Mouse (Mus musculus) kidney, adult 2 months (tissue): ENCODE results near the gene Ppef2. TPM values are rescaled to one million over a fixed set of nuclear protein-coding genes. Genes with fewer than 3 reads are reported as not detected.

Experiments used
- DNase-seq: peaks from one replicate; pipeline ENCODE4 v3.0.0; 2021
- H3K27ac ChIP-seq: fragments of 200-500 bp; 2 replicates; pipeline ENCODE4 v1.5.1; 2012; ENCODE audit warnings: low read depth, low read length, control low read depth, inconsistent platforms; ENCODE audit not compliant: insufficient read depth
- H3K27me3 ChIP-seq: fragments of 200-500 bp; replicated peaks from 2 replicates; pipeline ENCODE4 v1.6.1; 2012; ENCODE audit warnings: mild to moderate bottlenecking, moderate library complexity, low read length, inconsistent platforms; ENCODE audit not compliant: control insufficient read depth, insufficient read depth
- H3K36me3 ChIP-seq: fragments of 200-500 bp; 2 replicates; pipeline ENCODE4 v1.6.1; 2012; ENCODE audit warnings: mild to moderate bottlenecking, moderate library complexity, low read length, inconsistent platforms; ENCODE audit not compliant: control insufficient read depth, insufficient read depth
- H3K4me1 ChIP-seq: fragments of 200-500 bp; 2 replicates; pipeline ENCODE4 v1.6.1; 2011; ENCODE audit warnings: low read length; ENCODE audit not compliant: control insufficient read depth, insufficient read depth
- H3K4me3 ChIP-seq: fragments of 200-500 bp; 2 replicates; pipeline ENCODE4 v1.5.1; 2011; ENCODE audit warnings: mild to moderate bottlenecking, low read depth, low read length, control low read depth; ENCODE audit not compliant: insufficient read depth
- CTCF ChIP-seq: fragments of 200-500 bp; conservative IDR thresholded peaks from 2 replicates; pipeline ENCODE4 v1.5.1; 2011; ENCODE audit warnings: low read depth, mild to moderate bottlenecking, control low read depth, low read length, moderate library complexity, mixed read lengths; ENCODE audit not compliant: insufficient read depth, insufficient read length
- POLR2A ChIP-seq: fragments of 200-500 bp; IDR thresholded peaks from one replicate; pipeline ENCODE4 v1.6.1; 2011; ENCODE audit warnings: low read depth, low read length, control low read depth
- WGBS: fragments of 180-500 bp; shearing (Covaris S2); methylation state at CpG from one replicate; pipeline ENCODE4 v1.1.7; 2018; 5-methylcytosine and 5-hydroxymethylcytosine counted together
- polyA plus RNA-seq: library from polyadenylated mRNA; depleted of rRNA; stranded (reverse); fragments of >200 nt; gene quantifications from 2 replicates; pipeline ENCODE4 v1.2.3, GENCODE M21; 2012

The Ppef2 gene
- polyA plus RNA-seq, 1 experiment, result 0.45 TPM

DNA sequence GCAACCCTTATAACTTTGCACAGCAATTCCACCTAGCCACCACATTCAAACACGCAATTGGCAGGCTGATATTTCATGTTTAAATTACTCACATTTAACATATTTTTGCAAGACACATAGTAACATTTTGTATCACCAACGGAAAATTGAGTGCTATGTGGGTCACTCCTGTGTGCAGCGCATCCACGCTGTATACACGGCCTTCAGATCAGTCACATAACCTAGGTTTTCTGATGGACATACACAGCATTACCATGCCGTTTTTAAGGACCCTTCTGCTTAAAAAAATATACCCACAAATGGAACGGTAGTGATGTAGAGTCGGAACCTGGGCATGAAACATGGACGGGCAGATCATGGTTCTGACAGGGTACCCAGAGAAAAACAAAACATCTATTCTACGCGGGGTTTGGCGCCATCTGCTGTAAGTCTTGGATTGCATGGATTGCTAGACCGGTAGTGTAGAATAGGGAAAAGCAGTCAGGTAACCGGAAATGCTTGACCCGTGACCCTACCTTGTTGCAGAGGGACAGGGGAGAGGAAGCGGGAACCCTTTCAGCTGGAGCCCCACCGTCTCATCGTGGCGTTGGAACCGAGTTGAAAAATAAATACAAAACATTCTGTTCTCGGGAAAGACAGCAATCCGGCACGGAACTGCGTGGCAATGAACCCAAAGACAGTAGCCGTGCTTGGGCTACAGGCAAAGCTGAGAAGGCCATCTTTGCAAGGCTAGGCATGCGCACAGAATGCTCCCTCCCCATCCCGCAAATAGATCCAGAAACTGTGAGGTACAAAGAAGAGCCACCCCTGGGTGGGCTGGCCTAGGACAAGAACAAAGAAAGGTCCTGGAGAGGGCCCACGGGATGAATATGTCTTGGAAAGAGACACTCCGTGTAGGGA is 16.5 kb downstream of the Ppef2 start:
- TF ChIP-seq POLR2A (no peak), CTCF (peak; percentile 86)
- Histone ChIP-seq H3K27me3 (no peaks in the 10 kb centered on the region), H3K4me1 (no peaks in the 10 kb centered on the region), H3K27ac (no peak overlapping the region), H3K4me3 (no peak overlapping the region), H3K36me3 (no peaks in the 10 kb centered on the region)
- peak; percentile 83 for DNase-seq
- 40% methylated on average over 29 of the region's 29 CpGs for WGBS

DNA sequence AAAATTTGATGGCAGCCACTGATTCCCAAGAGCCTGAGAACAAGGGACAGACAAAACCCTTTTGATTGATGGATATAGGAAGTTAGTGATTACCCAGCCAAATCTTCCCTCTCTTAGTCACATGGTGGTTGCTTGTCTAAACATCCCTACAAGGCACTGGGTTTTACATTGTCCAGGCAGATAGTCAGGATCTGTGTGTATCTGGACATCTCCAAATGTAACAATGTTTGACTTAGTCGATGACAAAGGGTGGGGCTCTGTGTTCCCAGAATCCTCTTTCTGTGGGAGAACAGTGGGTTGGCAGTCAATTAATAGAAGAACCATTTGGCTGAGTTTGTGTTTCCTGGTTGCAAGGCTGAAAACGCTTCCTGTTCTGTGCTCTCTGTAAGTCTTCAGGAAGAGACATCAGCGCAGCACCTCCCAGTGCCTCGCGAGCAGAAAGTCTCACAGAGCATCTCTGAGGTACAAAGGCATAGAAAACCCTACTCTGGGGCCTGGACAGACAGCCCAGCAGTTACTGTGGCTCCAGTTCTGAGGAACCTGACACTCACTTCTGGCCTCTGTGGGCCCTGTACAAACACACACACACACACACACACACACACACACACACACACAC is 21.0 kb downstream of the Ppef2 start:
- Histone ChIP-seq H3K27ac (no peak overlapping the region), H3K27me3 (no peaks in the 10 kb centered on the region), H3K4me1 (no peaks in the 10 kb centered on the region), H3K4me3 (no peak overlapping the region), H3K36me3 (no peaks in the 10 kb centered on the region)
- peak; percentile 27 for DNase-seq
- TF ChIP-seq CTCF (no peak), POLR2A (no peak)
- WGBS, result 38% methylated on average over 5 of the region's 5 CpGs

DNA sequence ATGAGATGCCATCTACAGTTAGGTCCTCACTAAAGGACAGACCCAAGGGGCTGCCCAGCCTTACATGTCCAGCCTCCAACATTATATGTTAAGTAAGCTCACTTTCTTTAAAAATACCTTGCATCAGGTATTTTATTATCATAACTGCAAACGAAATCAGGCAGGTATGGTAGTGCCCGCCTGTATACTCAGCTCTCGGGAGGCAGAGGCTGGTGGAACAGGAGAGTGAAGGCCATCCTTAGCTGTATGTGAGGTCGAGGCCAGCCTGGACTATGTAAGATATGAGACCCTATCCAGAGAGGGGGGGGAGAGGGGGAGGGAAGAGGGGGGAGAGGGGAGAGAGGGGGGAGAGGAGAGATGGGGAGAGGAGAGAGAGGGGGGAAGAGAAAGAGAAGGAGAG is 22.7 kb downstream of the Ppef2 start:
- Histone ChIP-seq H3K27me3 (no peaks in the 10 kb centered on the region), H3K27ac (no peak overlapping the region), H3K4me3 (no peak overlapping the region), H3K4me1 (no peaks in the 10 kb centered on the region), H3K36me3 (no peaks in the 10 kb centered on the region)
- 88% methylated on average over 4 of the region's 4 CpGs for WGBS
- DNase-seq, result no peak
- no peak for TF ChIP-seq CTCF
- no peak for TF ChIP-seq POLR2A

DNA sequence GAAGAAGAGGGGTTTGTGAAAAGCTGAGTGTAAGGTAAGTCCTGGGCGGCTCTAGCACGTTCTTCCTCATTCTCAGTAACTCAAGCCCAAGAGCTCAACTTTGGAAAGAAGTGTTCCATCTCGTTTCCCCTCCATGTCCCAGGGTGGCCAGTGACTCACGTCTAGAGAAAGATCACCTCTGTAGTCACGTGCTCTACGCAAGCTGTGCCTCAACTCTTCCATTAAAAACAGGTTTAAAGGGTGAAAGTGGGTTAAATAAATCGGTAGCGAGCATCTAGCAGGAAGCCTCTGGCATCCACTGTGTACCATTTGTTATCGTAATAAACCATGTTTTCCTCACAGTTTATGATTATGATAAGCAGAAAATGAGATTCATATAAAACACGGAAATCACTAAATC is 24.2 kb downstream of the Ppef2 start:
- H3K27me3 ChIP-seq, result no peaks in the 10 kb centered on the region
- no peak for TF ChIP-seq POLR2A
- TF ChIP-seq CTCF, result no peak
- no peak overlapping the region for H3K27ac ChIP-seq
- no peak overlapping the region for H3K4me3 ChIP-seq
- H3K4me1 ChIP-seq, result no peaks in the 10 kb centered on the region
- no peaks in the 10 kb centered on the region for H3K36me3 ChIP-seq
- DNase-seq, result no peak
- WGBS, result 87% methylated on average over 10 of the region's 10 CpGs

DNA sequence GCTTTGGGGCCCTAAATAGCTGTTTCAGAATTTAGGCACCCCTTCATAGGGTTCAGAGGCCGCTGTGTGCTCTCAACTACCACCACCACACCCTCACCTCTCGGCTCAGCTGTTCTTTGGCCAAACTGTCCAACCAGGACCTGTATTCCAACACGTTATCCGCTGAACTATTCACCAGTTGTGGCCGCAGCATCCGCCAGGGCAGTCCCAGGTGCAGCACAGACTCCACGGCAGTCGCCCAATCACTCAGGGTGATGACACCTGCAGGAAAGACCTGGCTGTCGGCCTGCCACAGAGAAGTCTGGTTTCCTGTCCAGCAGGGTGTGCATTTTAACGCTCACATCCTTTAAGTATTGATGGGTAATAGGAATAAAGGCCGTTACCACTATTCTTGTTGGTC is 25.8 kb downstream of the Ppef2 start:
- no peaks in the 10 kb centered on the region for H3K36me3 ChIP-seq
- 86% methylated on average over 11 of the region's 11 CpGs for WGBS
- no peak overlapping the region for H3K27ac ChIP-seq
- H3K4me1 ChIP-seq, result no peaks in the 10 kb centered on the region
- no peak for TF ChIP-seq CTCF
- no peak for TF ChIP-seq POLR2A
- no peak for DNase-seq
- H3K27me3 ChIP-seq, result no peaks in the 10 kb centered on the region
- H3K4me3 ChIP-seq, result no peak overlapping the region

DNA sequence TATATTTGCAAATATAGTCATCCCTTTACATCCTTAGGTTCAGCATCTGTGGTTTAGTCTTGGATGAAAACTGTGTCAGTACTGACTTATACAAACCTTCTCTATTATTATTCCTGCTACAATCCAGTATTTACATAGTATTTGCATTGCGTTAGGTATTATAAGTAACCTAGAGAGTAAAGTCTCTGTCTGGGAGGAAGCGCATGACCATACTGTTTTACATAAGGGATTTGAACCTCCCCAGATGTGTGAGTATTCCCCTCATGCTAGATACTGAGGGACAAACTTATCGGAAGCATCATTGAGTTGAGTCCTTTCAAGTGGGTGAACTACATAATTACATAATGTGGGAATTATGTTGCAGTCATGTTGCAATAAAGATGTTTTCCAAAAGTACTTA is 26.6 kb downstream of the Ppef2 start:
- 95% methylated on average over 3 of the region's 3 CpGs for WGBS
- Histone ChIP-seq H3K27me3 (no peaks in the 10 kb centered on the region), H3K4me3 (no peak overlapping the region), H3K27ac (no peak overlapping the region), H3K4me1 (no peaks in the 10 kb centered on the region), H3K36me3 (no peaks in the 10 kb centered on the region)
- DNase-seq, result no peak
- TF ChIP-seq POLR2A, result no peak
- TF ChIP-seq CTCF, result no peak

DNA sequence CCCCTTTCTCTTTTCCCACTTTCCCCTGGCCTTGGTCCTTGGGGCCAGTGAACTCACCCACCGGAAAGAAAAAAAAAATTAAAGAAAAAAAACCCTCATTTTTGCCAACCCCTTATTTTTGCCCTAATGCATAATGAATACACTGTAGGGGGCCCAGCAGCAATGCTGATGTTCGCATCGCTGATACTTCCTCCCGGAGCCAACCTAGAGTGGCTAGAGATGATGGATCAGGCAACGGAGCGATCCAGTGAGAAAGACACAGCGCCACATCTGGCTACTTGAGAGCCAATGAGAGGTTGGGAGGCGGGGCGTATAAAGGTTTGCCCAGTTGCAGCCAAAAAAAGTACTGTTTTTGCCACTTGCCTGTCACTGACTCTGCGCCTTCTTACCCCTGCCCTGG is 27.3 kb downstream of the Ppef2 start:
- WGBS, result 72% methylated on average over 10 of the region's 10 CpGs
- no peak for DNase-seq

More for the DNA sequence above, 27.3 kb downstream of the Ppef2 start:
- Histone ChIP-seq H3K4me1 (no peaks in the 10 kb centered on the region), H3K4me3 (no peak overlapping the region), H3K36me3 (no peaks in the 10 kb centered on the region), H3K27me3 (no peaks in the 10 kb centered on the region), H3K27ac (no peak overlapping the region)
- TF ChIP-seq POLR2A (no peak), CTCF (no peak)
